Mouse (Mus musculus) heart, postnatal 25 days (tissue): ENCODE measurements around the gene Gatad2a. TPM values are rescaled to one million over a fixed set of nuclear protein-coding genes. Genes with fewer than 3 reads are reported as not detected.
"Not testable (repeated sequence)": the region's sequence is repeated elsewhere in the genome, so short reads cannot be mapped to it uniquely, and the experiment has no call there.

Experiments
- DNase-seq: peaks from one replicate; pipeline ENCODE4 v3.0.0; 2022; ENCODE audit warnings: low spot score
- intact Hi-C: fragments of 180-260 bp; cut with DNase I; formaldehyde crosslinking; loops from one replicate; pipeline ENCODE4 v1.15.1; 2025
- total RNA-seq, 2 experiments: library from RNA; stranded (reverse); gene quantifications; 2 replicates each; pipeline ENCODE4 v1.2.3; 2021

The Gatad2a gene
- total RNA-seq, result 10 to 100 TPM; 34.3 to 35.6 TPM

GRCm38 (mm10) chr8:69995776-69996588 lies at the start of gene Gatad2a:
Gene Gatad2a, minus strand, starts transcription at chr8:69996384.
- DNase-seq, result peak; percentile 100
- intact Hi-C loops, result no loop called here

DNA sequence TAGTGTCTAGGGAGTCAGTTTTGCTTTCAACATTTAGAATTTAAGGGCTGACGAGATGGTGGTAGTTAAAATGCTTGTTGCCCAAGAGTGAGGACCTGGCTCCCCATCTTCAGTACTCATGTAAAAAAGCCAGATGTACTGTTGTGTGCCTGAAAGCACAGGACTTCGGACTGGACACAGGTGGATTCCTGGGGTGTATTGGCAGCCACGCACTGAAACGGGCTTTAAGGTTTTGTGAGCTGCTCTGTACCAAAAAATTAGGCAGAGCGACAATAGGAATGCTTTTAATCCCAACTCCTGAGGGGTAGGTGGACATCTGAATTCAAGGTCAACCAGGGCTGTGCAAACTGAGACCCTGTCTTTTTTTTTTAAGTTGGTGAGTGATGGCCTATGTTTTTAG lies 47.8 kb upstream of the Gatad2a start:
- no peak for DNase-seq
- intact Hi-C loops, result loop anchor here (5.0 kb wide), 1 partner anchor 88 kb away; the partner anchor contains the start of gene Nr2c2ap

DNA sequence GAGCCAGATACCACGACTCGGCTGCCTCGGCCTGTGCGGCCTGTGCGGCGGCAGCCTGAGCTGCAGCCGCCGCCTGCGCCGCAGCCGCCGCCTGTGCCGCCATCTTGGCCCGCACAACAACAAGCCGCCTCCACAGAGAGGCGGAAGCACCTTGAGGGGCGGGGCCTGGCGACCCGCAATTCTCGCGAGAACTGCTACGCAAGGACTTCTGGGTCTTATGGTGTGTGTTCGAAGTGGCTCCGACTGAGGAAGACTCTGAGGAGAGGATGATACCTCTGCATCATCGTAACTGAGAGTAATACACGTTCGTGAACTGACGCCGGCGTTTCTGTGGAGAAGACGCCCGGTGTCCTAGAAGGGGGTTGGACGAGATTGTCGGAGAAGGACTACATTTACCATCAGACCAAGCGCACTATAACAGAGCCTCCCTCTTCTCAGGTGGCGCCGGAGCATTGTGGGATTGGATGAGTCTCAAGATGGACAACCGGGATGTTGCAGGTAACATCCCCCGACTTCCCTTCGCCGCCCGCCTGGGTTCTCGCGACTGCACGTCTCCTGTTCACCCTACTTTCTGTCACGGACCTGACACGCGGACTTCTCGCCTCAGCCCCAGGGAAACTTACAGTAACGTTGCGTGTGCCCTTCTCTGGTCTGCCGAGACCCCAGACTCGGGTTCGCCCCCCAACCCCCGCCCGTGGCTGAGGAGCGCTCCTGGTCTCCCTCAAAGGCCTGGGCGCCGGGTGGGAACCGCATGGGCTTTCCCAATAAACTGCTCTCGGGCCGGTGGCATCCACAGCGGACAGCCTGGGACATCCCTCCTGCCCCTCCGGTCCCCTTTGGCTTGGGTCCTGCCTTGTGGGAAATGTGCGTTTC lies 46.6 kb upstream of the Gatad2a start, which contains the start of the genes Mau2 and Sugp1:
Gene Mau2 (minus strand): TSS at position 152 of the 873 bp plus-strand sequence.
Gene Sugp1 (plus strand): TSS at position 231 of the 873 bp plus-strand sequence.
- DNase-seq, result peak; percentile 92
- intact Hi-C loops, result loop anchor here (5.0 kb wide), 1 partner anchor 89 kb away; the partner anchor contains the start of gene Nr2c2ap

- peak; percentile 4 for DNase-seq
- intact Hi-C loops, result loop anchor here (5.0 kb wide), 1 partner anchor 90 kb away; the partner anchor contains the start of gene Nr2c2ap
These were observed 45.8 kb upstream of the Gatad2a start for GRCm38 (mm10) chr8:70041885-70042546.

DNA sequence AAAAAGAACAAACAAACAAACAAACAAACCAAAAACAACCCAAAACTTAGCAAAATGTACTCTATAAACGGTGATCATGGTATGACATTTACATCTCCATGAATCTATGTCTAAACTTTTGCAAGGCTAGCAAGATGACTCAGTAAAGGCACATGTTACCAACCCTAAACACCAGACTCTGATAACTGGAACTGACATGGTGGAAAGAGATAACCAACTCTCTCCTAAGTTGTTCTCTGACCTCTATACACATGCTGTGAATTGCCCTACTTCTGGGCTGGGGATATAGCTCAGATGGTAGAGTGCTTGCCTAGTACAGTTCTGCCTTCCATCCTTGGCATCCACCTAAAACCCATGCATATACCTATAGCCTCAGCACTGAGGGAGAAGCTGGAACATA lies 41.8 kb upstream of the Gatad2a start:
- intact Hi-C loops, result no loop called here
- no peak for DNase-seq

GRCm38 (mm10) chr8:70030255-70030654 lies 34.1 kb upstream of the Gatad2a start:
- no peak for DNase-seq
- intact Hi-C loops, result no loop called here

DNA sequence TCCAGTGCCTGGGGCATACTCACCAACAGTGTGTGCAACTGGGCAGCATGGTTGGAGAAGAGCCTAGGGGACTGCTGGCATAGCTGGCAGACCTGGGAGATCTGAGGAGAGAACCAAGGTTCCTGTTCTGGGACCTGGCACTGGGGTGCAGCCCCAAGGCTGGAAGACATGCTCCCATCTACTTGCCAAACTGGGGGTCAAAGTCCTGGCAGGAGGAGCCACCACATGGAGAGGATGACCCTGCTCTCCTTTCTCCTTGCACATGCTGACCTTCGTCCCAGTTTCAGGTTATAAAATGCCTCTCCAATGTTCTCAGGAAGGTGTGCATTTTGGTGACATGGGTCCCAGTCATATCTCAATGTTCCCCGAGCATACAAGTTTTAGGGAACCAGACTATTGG lies 30.0 kb upstream of the Gatad2a start:
- intact Hi-C loops, result no loop called here
- DNase-seq, result no peak

- intact Hi-C loops, result no loop called here
- DNase-seq, result no peak
These were observed 27.4 kb upstream of the Gatad2a start for GRCm38 (mm10) chr8:70023596-70023995.

- intact Hi-C loops, result no loop called here
- DNase-seq, result no peak
These were observed 18.8 kb upstream of the Gatad2a start for GRCm38 (mm10) chr8:70015017-70015416.

DNA sequence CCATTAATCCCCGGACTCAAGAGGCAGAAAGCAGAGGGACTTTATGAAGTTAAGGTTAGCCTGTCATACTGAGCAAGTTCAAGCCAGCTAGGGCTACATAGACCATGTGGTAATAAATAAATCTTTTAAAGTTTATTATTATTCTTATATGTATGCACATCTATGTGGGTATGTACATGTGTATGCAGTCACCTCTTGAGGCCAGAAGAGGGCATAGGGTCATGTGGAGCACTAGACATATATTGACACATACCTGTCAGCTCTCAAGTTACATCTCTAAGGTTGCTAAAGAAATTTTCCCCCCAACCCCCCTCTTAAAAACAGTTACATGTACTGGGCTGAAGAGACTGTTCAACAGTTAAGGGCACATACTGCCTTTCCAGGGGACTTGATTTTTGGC lies 16.6 kb upstream of the Gatad2a start:
- intact Hi-C loops, result no loop called here
- no peak for DNase-seq

DNA sequence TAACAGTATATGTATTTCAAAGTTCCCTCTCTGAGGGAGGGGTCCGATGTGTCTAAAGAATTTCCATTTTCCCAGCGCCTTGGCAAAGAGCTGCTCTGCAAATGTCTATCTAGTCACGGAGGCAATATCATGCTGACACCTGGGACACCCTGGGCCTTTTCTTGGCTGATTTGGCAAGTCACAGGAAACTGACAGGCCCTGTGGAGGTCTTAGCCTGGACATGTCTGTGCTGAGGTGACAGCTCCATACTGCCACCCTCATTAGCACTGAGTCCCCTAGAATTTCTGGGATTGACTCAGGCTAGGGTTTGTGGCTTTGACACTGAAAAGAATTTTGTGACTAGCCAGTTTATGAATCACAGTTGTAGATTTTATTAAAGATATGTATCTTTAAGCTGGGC lies 16.2 kb upstream of the Gatad2a start:
- intact Hi-C loops, result no loop called here
- no peak for DNase-seq

GRCm38 (mm10) chr8:70010796-70011195 lies 14.6 kb upstream of the Gatad2a start:
- DNase-seq, intact Hi-C loops: not testable (repeated sequence)

GRCm38 (mm10) chr8:70005178-70005577 lies 9.0 kb upstream of the Gatad2a start:
- intact Hi-C loops, result no loop called here
- DNase-seq, result peak; percentile 42

- DNase-seq, result no peak
- intact Hi-C loops, result loop anchor here (5.0 kb wide), 1 partner anchor 47 kb away; no protein-coding TSS in a partner anchor
These were observed 8.2 kb upstream of the Gatad2a start for GRCm38 (mm10) chr8:70004345-70004744.

DNA sequence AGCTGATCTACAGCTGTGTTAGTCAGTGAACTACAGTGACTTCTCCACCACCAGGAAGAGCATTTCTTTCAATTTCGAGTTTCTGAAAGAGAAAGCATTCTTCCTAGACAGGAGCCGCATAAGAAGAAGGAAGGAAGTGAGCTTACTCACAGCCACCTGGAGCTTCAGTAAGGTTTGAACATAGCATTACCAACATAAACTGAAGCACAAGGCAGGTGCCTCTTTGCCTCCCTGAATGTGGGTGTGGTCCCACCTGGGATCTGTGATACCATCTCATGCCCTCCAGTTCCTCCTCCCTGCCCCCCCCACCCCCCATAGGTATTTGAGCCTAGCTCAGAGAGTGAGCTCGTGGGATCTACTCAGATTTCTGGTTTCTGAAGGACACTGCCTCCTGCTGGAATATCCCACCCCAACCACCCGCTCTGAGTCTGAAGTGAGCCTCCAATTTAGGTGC lies 7.0 kb upstream of the Gatad2a start:
- intact Hi-C loops, result loop anchor here (5.0 kb wide), 1 partner anchor 46 kb away; no protein-coding TSS in a partner anchor
- no peak for DNase-seq

GRCm38 (mm10) chr8:70001892-70002191 lies 5.7 kb upstream of the Gatad2a start:
- intact Hi-C loops, result loop anchor here (1.0 to 5.0 kb wide), 2 partner anchors 45 to 81 kb away; no protein-coding TSS in a partner anchor

DNA sequence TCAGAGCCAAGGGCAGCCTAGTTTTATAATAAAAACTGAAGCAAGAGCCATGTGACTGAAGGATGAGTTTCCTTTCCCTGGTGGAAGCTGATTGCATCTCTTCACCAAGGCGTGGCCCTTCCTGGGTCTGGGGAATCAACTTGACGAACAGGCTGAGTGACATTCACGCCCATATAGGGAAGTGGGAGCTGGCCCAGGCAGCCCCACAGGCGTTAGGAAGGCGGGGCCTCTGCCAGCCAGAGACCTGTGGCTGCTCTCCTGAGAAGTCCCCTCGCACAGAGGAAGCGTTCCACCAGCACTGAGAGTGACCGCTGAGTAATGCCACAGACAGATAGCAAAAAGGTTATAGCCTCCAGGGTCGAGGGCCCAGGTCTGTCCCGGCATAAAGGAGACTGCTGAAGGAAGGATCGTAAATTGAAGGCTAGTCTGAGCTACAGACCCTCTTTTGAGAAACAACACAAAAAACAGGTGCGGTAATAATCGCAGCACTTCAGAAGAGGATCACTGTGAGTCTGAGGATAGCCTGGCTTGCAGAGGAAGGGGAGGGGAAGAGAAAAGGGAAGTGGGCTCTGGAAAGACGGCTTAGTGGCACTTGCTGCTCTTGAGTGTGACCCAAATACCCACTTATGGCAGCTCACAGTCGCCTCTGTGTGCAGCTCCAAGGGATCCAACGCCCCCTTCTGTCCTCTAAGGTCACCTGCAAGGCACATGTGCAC lies 5.2 kb upstream of the Gatad2a start:
- peak; percentile 39 for DNase-seq
- intact Hi-C loops, result loop anchor here (1.0 to 5.0 kb wide), 2 partner anchors 44 to 80 kb away; no protein-coding TSS in a partner anchor

More at GRCm38 (mm10) chr8:70001892-70002191, 5.7 kb upstream of the Gatad2a start:
- DNase-seq, result not testable (repeated sequence)

GRCm38 (mm10) chr8:70000226-70000625 lies 4.0 kb upstream of the Gatad2a start:
- intact Hi-C loops, result loop anchor here (5.0 kb wide), 1 partner anchor 43 kb away; no protein-coding TSS in a partner anchor
- DNase-seq, result no peak

DNA sequence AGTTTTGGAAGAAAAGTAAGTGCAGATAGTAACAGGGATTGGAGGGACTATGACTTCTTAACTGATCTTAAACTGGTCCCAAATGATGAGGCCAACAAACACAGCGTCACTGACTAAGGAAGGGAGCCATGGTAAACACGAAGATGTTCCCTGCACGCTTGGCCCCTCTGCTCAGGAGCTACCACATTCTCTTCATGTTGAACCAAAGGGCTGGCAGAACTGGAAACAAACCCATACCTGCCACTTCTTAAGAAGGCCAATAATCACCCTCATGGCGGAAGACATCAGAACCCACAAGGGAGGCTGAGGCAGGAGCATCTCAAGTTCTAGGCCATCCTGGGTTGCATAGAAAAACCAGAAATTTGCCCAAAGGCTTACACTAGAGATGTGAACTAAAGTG lies 3.1 kb upstream of the Gatad2a start:
- intact Hi-C loops, result no loop called here
- no peak for DNase-seq
